Mouse (Mus musculus) c-Kit-negative CD71-positive TER-119-positive erythroid progenitor cells, embryonic 14.5 days (primary cell): ENCODE results near the gene Coq8a.

Experiments
- DNase-seq: peaks from one replicate; pipeline ENCODE4 v3.0.0-alpha.2; 2013; ENCODE audit warnings: low read depth, low spot score

The Coq8a gene

DNA sequence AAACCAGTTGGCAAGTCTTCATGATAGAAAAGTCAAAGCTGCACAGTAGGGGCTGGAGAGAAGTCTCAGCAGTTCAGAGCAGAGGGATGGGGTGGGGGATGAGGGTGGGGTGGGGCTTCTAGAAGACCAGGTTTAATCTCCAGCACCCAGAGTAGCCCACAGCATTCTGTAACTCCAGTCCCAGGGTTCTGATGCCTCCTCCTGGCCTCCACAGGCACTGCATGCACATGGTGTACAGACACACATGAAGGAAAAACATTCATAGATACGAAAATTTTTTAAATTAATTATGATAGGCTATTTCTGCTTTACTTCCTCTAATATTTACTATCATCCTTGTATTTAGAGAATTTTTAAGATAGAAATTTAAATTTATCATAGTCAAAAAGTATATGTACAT, 82.9 kb downstream of the Coq8a start:
- peak; percentile 2 for DNase-seq
